Mouse (Mus musculus): ENCODE measurements around the gene Zmpste24.

GRCm38 (mm10) chr4:121088696-121089095, 9.3 kb downstream of the Zmpste24 start:
- no peak for TF ChIP-seq POLR2A (IDR thresholded peaks at IDR 0.05; ENCODE audit: control insufficient read depth, extremely low read depth, insufficient read depth, low read length, poor library complexity)
- no peak for TF ChIP-seq CTCF (IDR thresholded peaks at IDR 0.05; ENCODE audit: borderline replicate concordance, control insufficient read depth, extremely low read depth, insufficient read depth, low read length, poor library complexity)

All from thymus, adult 2 months (tissue).